Mouse (Mus musculus): Measurements from ENCODE around the gene Ccdc9b.

Ccdc9b gene

DNA sequence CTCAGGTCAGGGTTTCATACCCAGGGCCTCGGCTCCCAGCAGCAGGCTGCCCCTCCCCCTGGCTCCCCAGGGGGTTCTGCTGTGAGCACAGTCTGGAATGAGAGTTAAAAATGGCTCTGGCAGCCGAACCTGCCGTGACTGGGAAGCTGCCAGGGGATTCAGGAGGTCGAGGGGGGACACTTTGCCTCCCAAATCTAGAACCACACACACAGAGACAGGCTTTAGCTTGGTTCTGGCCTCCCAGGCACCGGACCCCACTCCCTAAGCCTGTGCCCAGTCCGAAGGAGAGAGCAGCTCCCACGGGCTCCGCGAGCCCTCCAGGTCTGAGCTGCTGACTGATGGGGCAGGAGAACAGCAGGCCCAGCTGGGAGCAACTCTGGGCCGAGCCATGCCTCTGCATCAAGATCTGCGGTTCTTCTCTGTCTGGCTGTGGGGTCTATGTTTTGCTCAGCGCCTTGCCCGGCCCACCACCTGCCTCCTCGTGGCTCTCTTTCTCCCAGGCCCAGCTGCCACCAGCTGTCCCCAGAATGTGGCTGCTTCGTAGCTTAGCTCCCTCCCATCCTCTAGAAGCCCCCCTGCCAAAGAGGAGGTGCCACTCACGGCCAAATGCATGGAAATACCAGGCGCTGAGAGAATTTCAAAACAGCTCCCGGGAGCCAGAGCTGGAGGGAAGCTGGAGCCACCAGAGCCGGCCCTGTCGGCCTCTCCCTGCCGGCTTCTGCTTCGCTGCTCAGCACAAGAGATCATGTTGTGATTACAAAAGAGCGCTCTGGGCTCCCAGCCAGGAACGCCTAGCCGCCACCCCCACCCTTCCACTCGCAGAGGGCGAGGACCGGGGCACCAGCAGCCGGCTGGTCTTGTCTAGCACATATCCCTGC is at the start of gene Ccdc9b:
Ccdc9b (minus strand) TSS at position 756 of the 878 bp plus-strand sequence.
- DNase-seq (ENCODE audit: low read depth in 2 of 2, low spot score in 2 of 2) = no peak

DNA sequence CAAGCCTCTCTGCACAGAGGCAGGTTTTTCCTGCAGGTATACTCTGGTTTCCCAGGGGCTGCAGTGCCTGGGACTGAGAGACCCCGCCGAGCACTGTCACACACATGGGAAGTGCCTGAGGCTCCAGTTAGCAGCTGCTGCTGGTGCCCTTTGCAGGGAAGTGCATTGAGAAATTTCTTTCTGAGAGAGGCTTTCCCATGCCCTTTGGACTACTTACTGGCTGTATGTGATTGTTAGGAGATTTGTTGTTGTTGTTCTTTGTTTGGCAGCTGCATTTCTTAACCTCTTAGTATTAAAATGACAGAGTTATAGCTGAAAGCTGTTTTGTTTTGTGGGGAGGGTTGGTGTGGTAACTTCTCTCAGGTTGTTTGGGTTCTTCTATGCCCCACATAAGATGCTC is 48.4 kb upstream of the Ccdc9b start:
- no peak for DNase-seq (ENCODE audit: low read depth in 2 of 2, low spot score in 2 of 2)

DNA sequence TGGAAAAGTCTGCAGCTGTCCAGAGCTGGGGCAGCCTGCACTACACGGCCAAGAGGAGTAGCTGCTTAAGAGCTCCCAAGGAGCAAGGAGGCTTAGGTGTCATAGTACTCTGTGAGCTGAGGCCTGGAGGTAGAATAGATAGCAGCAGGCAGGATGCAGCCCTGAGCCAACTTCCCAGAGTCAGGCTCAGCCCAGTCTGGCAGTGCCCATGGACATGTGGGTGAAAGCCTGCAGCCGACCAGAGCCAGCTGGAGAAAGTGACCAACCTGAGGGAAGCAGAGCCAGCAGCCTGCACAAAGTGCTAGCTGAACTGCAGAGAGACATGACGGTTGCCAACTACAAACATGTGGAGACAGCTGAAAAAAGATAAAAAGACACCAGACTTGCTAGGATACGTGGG is 44.4 kb upstream of the Ccdc9b start:
- DNase-seq (ENCODE audit: low read depth in 2 of 2, low spot score in 2 of 2) = no peak

DNA sequence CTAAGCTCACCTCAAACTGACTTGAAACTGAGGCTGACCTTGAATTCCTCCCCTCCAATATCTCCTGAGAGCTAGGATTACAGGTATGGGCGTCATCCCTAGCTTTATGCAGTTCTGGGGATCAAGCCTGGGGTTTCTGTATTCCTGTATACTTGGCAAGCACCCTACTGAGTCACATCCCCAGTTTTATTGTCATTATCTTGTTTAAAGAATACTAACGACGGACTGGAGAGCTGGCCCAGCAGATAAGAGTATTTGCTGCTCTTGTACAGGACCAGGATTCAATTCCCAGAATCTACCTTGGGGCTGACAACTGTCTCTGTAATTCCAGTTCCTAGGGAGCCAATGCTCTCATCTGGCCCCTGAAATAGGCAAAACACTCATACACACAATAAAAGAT is 43.3 kb upstream of the Ccdc9b start:
- DNase-seq (ENCODE audit: low read depth in 2 of 2, low spot score in 2 of 2) = no peak

DNA sequence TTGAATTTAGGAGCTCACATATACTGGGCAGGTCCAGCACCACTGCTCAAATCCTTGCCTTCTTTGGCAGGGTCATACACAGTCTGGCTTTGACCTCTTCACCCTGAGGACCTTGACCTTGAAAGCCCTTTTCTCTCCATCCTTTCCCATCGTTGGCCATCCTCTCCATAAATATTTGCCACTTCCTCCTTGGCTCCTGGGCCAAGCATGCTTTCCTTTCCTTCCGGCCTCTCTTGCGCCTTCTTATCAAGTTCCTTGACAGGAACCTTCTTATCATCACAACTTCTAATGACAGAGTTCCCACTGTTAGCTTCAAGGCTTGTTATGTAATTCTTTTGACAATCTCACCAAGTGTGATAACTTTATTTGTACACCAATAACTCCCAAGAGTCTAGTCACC is 42.7 kb upstream of the Ccdc9b start:
- no peak for DNase-seq (ENCODE audit: low read depth in 2 of 2, low spot score in 2 of 2)

DNA sequence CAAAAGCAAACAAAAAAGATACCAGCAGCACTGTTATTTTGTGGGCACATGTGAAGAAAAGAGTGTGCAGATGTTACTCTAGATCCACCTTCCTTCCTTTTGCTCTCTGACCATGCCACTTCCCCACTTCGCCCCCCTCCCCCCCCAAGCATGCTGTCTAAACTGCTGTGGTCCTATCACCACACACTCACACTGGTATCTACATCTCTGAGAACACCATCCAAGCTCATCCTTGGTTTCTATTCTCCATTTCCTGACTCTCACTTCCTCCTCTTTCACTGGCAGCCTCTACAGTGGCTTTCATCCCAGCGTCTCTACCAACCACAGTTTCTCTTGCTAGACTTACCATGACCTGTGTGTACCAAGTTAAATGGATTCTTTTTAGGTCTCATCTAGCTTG is 42.0 kb upstream of the Ccdc9b start:
- no peak for DNase-seq (ENCODE audit: low read depth in 2 of 2, low spot score in 2 of 2)

DNA sequence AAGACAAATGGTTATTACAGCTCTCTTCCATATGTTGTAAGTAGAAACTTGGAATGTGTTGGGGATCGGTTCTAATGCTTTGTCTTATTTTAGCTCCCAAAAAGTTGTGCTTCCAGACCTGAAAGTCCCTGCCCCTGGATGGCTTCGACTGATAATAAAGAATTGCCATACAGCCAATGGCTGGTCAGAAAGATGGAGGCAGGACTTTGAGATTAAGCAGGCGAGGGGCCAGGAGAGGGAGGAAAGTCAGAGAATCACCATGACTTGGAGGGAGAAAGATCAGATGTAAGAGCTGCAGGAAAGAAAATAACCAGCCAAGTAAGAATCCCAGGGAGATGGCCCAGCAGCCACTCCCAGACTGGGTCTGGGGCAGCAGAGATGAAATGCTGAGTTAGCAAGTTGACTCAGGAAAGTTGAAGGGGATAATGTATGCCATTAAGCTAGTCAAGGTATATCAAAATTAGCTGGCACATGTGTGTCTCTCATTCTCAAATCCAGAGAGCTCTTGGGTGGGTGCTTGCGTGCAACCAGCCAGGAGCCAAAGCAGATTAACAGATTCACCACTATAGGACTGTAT is 40.2 kb upstream of the Ccdc9b start:
- DNase-seq (ENCODE audit: low read depth in 2 of 2, low spot score in 2 of 2) = no peak

DNA sequence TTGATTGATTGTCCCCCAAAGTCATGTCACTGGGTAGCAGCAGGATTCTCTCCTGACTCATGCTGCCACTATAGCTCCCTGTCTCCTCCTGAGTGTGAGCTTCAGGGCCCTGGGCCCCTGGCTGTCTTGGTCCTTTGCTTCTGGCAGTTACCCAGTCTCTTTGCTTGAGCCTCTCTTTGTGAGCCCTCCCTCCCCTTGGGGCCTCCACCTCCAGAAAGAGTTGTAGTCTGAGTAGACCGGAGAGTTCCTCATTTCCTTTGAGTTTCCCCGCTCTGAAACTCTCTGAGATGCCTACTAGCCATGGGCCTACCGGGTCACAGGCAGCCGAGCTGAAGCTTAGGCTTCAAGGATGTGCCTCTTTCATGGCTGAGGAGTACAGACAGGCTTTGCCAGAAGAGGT is 31.2 kb upstream of the Ccdc9b start:
- no peak for DNase-seq (ENCODE audit: low read depth in 2 of 2, low spot score in 2 of 2)

DNA sequence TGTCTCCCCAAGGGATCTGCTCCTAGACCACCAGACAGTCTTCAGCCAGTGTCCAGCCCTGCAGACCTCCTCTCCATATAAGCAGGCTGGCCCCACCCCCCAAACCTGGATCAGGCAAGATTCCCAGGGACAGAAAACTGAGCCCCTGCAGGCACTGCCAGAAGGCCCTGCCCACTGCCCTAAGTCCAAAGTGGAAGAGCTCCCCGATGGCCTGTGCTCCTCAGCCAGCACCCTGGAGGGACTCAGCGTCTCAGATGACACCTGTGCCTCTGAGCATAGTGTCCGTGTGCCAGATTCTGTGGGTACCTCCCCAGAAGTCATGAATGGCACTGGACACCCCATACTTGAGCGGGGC is 29.8 kb upstream of the Ccdc9b start:
- no peak for DNase-seq (ENCODE audit: low read depth in 2 of 2, low spot score in 2 of 2)

DNA sequence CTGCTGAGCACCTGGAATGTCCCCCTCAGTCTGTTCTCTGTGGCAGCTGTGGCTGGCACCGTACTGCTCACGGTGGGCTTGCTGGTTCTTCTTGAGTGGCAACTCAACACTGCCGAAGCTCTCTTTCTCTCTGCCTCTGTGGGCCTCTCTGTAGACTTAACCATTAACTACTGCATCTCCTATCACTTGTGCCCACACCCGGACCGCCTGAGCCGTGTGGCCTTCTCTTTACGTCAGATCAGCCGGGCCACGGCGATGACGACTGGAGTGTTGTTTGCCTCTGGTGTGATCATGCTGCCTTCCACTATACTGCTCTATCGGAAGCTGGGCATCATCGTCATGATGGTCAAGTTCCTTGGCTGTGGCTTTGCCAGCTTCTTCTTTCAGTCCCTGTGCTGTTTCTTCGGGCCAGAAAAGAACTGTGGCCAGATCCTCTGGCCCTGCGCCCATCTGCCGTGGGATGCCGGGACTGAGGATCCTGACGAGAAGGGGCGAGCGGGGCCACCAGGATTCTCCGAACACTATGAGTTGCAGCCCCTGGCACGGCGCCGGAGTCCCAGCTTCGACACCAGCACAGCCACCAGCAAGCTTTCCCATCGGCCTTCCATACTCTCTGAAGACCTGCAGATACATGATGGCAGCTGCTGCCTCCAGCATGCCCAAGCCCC is 29.3 kb upstream of the Ccdc9b start:
- DNase-seq (ENCODE audit: low read depth in 2 of 2, low spot score in 2 of 2) = no peak

DNA sequence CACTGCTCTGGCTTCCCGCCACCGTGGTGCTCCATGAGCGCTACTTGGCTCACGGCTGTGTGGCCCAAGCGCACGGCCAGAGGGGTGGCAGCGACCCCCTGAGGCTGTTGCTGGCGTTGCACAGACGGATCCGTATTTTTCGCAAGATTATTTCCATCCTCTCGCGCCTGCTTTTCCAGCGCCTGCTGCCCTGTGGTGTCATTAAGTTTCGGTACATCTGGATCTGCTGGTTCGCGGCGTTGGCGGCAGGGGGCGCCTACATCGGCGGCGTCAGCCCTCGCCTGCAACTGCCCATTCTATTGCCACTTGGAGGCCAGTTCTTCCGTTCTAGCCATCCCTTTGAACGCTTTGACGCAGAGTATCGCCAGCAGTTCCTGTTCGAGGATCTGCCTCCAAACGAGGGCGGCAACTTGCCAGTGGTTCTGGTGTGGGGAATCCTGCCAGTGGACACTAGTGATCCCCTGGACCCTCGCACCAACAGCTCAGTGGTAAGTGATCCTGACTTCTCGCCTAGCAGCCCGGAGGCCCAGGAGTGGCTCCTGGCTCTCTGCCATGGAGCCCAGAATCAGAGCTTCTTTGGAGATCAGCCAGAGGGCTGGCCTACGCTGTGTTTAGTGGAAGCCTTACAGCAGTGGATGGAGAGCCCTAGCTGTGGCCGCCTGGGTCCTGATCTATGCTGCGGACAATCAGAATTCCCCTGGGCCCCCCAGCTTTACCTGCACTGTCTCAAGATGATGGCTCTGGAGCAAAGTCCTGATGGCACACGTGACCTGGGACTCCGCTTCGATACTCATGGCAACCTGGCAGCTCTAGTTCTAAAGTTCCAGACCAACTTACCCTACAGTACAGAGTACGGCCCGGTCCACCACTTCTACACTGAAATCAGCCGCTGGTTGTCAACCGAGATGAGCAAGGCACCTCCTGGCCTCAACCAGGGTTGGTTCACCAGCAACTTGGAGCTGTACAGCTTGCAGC is 28.4 kb upstream of the Ccdc9b start:
- no peak for DNase-seq (ENCODE audit: low read depth in 2 of 2, low spot score in 2 of 2)

DNA sequence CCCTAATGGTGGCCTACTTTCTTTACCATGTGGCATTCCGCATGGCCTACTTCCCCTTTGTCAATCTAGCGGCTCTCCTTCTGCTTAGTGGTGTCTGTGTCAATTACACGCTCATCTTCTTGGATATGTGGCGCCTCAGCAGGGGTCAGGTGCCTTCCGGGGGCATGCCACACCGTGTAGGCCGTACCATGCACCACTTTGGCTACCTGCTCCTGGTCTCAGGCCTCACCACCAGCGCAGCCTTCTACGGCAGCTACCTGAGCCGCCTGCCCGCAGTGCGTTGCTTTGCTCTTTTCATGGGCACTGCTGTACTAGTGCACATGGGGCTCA is 27.7 kb upstream of the Ccdc9b start:
- no peak for DNase-seq (ENCODE audit: low read depth in 2 of 2, low spot score in 2 of 2)

DNA sequence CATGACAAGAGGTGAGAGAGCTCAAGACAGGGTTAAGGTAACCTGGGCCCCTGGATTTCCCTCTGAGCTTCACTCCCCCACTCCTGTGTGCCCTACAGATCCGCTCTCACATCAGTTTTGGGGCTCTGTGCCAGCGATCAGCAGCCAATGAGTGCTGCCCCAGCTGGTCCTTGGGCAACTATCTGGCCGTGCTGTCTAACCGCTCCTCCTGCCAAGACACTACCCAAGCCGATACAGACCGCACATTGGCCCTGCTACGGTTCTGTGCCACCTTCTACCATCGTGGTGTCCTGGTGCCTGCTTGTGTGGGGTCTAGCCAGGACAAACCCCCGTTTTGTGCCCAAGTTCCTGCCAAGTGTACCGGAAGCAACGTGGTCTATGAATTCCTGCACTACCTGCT is 27.0 kb upstream of the Ccdc9b start:
- no peak for DNase-seq (ENCODE audit: low read depth in 2 of 2, low spot score in 2 of 2)

DNA sequence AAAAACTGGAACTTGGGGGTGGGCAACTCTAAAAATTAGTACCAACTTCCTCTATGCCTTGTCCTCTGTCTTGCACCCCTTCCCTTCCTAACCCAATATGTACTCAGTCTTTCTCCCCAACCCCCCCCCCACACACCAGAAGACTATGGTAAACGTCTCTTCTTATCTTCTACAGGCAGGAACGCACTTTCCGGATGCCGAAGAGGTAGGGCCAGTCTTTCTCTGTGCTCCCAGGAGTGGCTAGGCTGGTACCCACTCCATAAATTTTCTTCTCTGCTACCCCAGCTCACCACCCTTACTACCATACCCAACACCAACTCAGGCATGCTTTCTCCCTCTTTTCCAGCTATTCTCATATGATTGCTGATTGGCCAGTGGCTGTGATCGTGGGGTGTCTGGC is 24.1 kb upstream of the Ccdc9b start:
- DNase-seq (ENCODE audit: low read depth in 2 of 2, low spot score in 2 of 2) = no peak

DNA sequence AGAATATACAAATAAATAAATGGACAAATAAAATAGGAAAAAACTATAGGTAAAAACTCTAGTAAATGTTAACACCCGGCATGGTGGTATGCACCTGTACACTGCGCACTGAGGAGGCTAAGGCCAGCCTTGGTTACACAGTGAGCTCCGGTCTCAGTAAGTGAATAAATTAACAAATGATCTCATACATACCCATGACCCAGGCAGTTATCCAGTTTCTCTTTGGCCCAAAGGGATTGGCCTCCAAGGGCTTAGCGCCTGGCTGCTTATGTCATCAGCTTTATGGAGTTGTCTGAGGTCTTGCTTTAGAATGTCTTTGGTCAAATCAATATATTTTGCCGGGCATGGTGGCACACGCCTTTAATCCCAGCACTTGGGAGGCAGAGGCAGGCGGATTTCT is 21.2 kb upstream of the Ccdc9b start:
- no peak for DNase-seq (ENCODE audit: low read depth in 2 of 2, low spot score in 2 of 2)

DNA sequence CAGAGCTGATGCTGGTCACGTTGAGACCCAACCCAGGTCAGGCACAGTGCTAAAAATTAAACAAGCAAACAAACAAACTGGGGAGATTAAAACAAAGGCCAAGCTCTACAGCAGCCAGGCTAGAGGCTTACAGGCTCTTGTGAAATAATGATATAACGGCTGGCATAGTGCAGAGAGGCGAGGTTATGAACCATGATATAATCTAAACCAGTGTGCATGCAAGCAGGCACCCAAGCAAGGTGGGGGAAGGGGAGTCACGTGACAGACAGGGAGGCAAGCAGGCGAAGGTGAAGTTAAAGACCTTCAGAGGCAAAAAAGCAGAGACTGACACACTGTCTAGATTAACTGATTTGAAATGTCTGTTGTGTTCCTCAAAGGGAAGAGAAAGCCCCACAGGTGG is 20.6 kb upstream of the Ccdc9b start:
- no peak for DNase-seq (ENCODE audit: low read depth in 2 of 2, low spot score in 2 of 2)

DNA sequence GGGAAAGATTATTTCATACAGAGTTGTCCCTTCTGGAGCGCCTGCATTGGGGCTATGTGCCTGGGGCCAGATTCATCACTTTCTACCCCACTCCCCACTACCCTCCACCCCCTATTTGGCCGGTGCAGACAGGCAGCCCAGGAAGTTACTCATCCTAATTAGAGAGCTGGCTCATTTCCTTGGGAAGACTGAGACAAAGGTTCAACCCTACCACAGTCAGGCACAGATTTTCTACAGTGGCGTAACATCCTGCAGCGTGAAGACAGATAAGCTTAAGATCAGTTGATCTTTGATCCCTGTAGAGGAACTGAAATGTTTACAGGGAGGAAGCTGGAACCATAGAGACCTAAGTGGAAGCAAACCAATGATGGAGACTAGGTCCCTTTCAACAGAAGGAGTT is 19.8 kb upstream of the Ccdc9b start:
- no peak for DNase-seq (ENCODE audit: low read depth in 2 of 2, low spot score in 2 of 2)

DNA sequence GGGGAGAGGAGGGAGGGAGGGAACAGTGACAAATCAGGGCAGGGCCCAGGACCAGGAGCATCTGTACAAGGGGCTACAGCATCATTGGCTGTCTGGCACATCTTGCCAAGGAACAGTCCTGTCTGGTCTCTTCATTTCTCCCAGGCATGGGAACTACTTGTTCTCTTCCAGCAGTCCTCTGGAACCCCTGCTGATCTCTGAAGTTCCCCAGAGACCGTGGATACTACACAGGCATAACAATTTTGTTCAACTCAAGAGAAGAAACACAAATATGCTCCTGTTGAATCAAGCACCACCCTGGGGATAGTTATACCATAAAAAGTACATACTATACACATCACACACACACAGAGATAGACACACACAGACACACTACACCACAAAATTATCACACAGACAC is 18.7 kb upstream of the Ccdc9b start:
- no peak for DNase-seq (ENCODE audit: low read depth in 2 of 2, low spot score in 2 of 2)

DNA sequence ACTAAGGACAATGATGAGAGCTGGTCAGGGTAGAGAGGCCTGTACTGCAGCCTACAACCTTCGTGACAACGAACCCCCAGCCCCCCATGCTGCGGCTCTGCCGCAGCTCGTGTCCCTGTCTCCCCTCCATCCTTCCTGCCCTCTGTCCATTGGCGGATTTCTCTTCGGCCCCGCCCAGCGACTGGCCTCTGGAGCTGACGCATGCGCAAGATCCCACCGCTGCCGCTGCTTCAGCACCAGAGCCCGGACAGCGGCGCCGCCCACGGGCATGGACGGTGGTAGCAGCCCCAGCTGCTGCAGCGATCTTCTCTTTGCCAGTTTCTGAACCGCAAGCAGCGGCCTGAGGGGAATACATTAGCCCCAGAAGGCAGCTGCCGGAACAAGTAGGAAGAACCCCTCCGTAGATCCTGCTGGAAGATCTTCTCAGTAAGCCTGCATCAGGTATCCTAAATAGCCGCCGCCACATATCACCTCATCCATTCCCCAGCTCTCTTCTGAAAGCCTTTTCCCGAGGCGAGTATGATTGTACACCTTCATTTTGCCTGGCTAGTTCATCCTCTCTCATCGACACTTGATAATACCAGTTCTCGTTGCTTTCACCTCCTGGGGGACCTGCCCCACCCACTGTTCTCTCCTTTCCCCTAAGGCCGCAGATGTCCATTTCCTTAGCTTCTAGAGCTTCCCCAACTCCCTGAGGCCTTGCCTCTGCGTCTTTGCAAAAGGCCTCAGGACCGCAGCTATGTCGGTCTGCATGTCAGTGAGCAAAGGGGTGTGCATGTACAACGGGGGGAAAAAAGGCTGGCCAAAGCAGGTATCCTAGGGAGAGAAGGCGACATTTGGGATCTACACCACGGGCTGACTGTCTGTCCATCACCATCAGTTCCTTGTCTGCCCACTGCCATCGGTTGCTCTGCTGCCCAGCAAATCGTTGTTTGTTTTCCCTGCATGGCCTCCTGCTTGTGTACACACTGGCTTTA is 17.3 kb upstream of the Ccdc9b start, which contains the start of gene Disp2:
Disp2 (plus strand) TSS at position 216 of the 977 bp plus-strand sequence.
- DNase-seq (ENCODE audit: low read depth in 2 of 2, low spot score in 2 of 2) = peak; percentile 26 to 51

DNA sequence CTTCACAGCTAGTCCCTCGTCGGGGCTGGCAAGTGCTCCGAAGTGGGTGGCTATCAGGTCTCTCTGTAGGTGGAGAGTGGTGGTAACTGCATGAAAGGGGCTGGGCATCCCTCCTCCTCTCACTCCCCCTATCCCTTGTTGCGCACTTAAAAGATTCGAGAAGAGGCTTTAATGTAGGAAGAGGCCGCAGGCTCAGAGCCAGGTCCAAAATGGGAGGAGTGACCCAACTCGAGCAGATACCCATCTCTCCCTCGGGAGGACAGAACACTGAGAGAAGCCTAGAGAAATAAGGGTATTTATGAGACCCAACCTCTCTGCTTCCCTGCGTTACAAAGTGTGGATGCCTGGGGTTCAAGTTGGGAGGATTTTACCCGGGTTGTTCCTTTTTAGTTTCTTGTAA is 16.6 kb upstream of the Ccdc9b start:
- DNase-seq (ENCODE audit: low read depth in 2 of 2, low spot score in 2 of 2) = no peak

Data from CD8-positive naive resting alpha-beta T cell, adult 2 months (primary cell).